Mouse (Mus musculus) forebrain, embryonic 16.5 days (tissue): ENCODE data around the gene Trim67. TPM values are rescaled to one million over a fixed set of nuclear protein-coding genes. Genes with fewer than 3 reads are reported as not detected.
"Not testable (repeated sequence)": the region's sequence is repeated elsewhere in the genome, so short reads cannot be mapped to it uniquely, and the experiment has no call there.

ENCODE experiments used
- ATAC-seq: fragments of 200-750 bp; cut with Nextera tagmentation; 2 replicates; pipeline ENCODE4 v1.8.0; 2017; ENCODE audit warnings: mild to moderate bottlenecking, moderate library complexity
- H3K27ac ChIP-seq: fragments of 300-500 bp; sonication (generic); 2 replicates; pipeline ENCODE4 v1.5.1; 2014; ENCODE audit warnings: low read length, control low read depth
- H3K27me3 ChIP-seq: fragments of 300-500 bp; sonication (generic); replicated peaks from 2 replicates; pipeline ENCODE4 v1.6.1; 2014; ENCODE audit warnings: low read length; ENCODE audit not compliant: control insufficient read depth, insufficient read depth
- H3K36me3 ChIP-seq: fragments of 300-500 bp; sonication (generic); 2 replicates; pipeline ENCODE4 v1.6.1; 2014; ENCODE audit not compliant: control insufficient read depth, insufficient read depth
- H3K4me1 ChIP-seq: fragments of 300-500 bp; sonication (generic); replicated peaks from 2 replicates; pipeline ENCODE4 v1.6.1; 2014; ENCODE audit warnings: low read length; ENCODE audit not compliant: control insufficient read depth, insufficient read depth
- H3K4me2 ChIP-seq: fragments of 300-500 bp; sonication (generic); 2 replicates; pipeline ENCODE4 v1.6.1; 2014; ENCODE audit warnings: mild to moderate bottlenecking, low read length, control low read depth
- H3K4me3 ChIP-seq: fragments of 300-500 bp; sonication (generic); replicated peaks from 2 replicates; pipeline ENCODE4 v1.5.1; 2014; ENCODE audit warnings: mild to moderate bottlenecking, low read length, control low read depth
- H3K9ac ChIP-seq: fragments of 300-500 bp; sonication (generic); replicated peaks from 2 replicates; pipeline ENCODE4 v1.6.1; 2014; ENCODE audit warnings: low read depth, low read length, control low read depth
- H3K9me3 ChIP-seq: fragments of 300-500 bp; sonication (generic); 2 replicates; pipeline ENCODE4 v1.6.1; 2016; ENCODE audit warnings: low read length; ENCODE audit not compliant: control insufficient read depth
- WGBS: fragments of 180-500 bp; shearing (Covaris S2); extraction: QIAGEN DNeasy Blood & Tissue Kit; methylation state at CpG from one replicate; pipeline ENCODE4 v1.1.7; 2014; 5-methylcytosine and 5-hydroxymethylcytosine counted together
- polyA plus RNA-seq: library from polyadenylated mRNA; unstranded; fragments of >200 nt; fragmentation: Nextera tagmentation; extraction: Ambion mirVana; gene quantifications from 2 replicates; pipeline ENCODE4 v1.2.1, GENCODE M21; 2015

The Trim67 gene
- polyA plus RNA-seq, 1 experiment from 2014 or later: 30.4 TPM

- peaks cover 13% of the 10 kb centered on the region; the same call in 1 of the 2 replicates for H3K36me3 ChIP-seq
- H3K9me3 ChIP-seq: no peaks in the 10 kb centered on the region
- no peaks in the 10 kb centered on the region for H3K4me1 ChIP-seq
- H3K4me3 ChIP-seq: no peak overlapping the region
- H3K9ac ChIP-seq: no peak overlapping the region
- ATAC-seq: no peak
- no peaks in the 10 kb centered on the region for H3K27me3 ChIP-seq
- H3K4me2 ChIP-seq: no peak overlapping the region
- no peak overlapping the region for H3K27ac ChIP-seq
Measured at GRCm38 (mm10) chr8:124835848-124836247, 43.0 kb downstream of the Trim67 start.

- no peak for ATAC-seq
- Histone ChIP-seq H3K27ac (no peak overlapping the region), H3K4me2 (no peak overlapping the region), H3K27me3 (no peaks in the 10 kb centered on the region), H3K4me3 (no peak overlapping the region), H3K9me3 (no peaks in the 10 kb centered on the region), H3K36me3 (peaks cover 13% of the 10 kb centered on the region; the same call in 1 of the 2 replicates), H3K4me1 (no peaks in the 10 kb centered on the region), H3K9ac (no peak overlapping the region)
- 85% methylated on average over 7 of the region's 7 CpGs for WGBS
Measured at GRCm38 (mm10) chr8:124836273-124836672, 43.4 kb downstream of the Trim67 start.

- Histone ChIP-seq H3K4me1 (no peaks in the 10 kb centered on the region), H3K9me3 (no peaks in the 10 kb centered on the region), H3K4me3 (no peak overlapping the region), H3K36me3 (peaks cover 13% of the 10 kb centered on the region; the same call in 1 of the 2 replicates), H3K9ac (no peak overlapping the region), H3K4me2 (no peak overlapping the region), H3K27ac (no peak overlapping the region), H3K27me3 (no peaks in the 10 kb centered on the region)
- WGBS: 94% methylated on average over 2 of the region's 2 CpGs
- no peak for ATAC-seq
Measured at GRCm38 (mm10) chr8:124836907-124837306, 44.0 kb downstream of the Trim67 start.

- Histone ChIP-seq H3K27me3 (no peaks in the 10 kb centered on the region), H3K27ac (no peak overlapping the region), H3K36me3 (peaks cover 13% of the 10 kb centered on the region; the same call in 1 of the 2 replicates), H3K4me1 (no peaks in the 10 kb centered on the region), H3K9ac (no peak overlapping the region), H3K4me3 (no peak overlapping the region), H3K9me3 (no peaks in the 10 kb centered on the region), H3K4me2 (no peak overlapping the region)
- no peak for ATAC-seq
- 93% methylated on average over 2 of the region's 2 CpGs for WGBS
Measured at GRCm38 (mm10) chr8:124837956-124838355, 45.1 kb downstream of the Trim67 start.

- ATAC-seq: no peak
- WGBS: 94% methylated on average over 10 of the region's 10 CpGs
- H3K36me3 ChIP-seq: peaks cover 13% of the 10 kb centered on the region; the same call in 1 of the 2 replicates
Measured at GRCm38 (mm10) chr8:124839371-124839770, 46.5 kb downstream of the Trim67 start.

GRCm38 (mm10) chr8:124840900-124841299 is 48.0 kb downstream of the Trim67 start:
- no peak overlapping the region for H3K4me2 ChIP-seq
- H3K4me3 ChIP-seq: no peak overlapping the region
- no peaks in the 10 kb centered on the region for H3K4me1 ChIP-seq
- no peak for ATAC-seq
- H3K9ac ChIP-seq: no peak overlapping the region
- H3K27me3 ChIP-seq: no peaks in the 10 kb centered on the region
- WGBS: 93% methylated on average over 7 of the region's 7 CpGs
- peaks cover 13% of the 10 kb centered on the region; the same call in 1 of the 2 replicates for H3K36me3 ChIP-seq
- no peaks in the 10 kb centered on the region for H3K9me3 ChIP-seq
- no peak overlapping the region for H3K27ac ChIP-seq

More at GRCm38 (mm10) chr8:124839371-124839770, 46.5 kb downstream of the Trim67 start:
- H3K27ac ChIP-seq: no peak overlapping the region
- no peak overlapping the region for H3K4me3 ChIP-seq
- no peaks in the 10 kb centered on the region for H3K4me1 ChIP-seq
- H3K9ac ChIP-seq: no peak overlapping the region
- H3K27me3 ChIP-seq: no peaks in the 10 kb centered on the region
- H3K4me2 ChIP-seq: no peak overlapping the region
- H3K9me3 ChIP-seq: no peaks in the 10 kb centered on the region

GRCm38 (mm10) chr8:124841775-124842174 is 48.9 kb downstream of the Trim67 start:
- no peak overlapping the region for H3K4me3 ChIP-seq
- WGBS: 93% methylated on average over 10 of the region's 10 CpGs
- peaks cover 13% of the 10 kb centered on the region; the same call in 1 of the 2 replicates for H3K36me3 ChIP-seq
- no peak overlapping the region for H3K4me2 ChIP-seq
- ATAC-seq: no peak
- H3K27me3 ChIP-seq: no peaks in the 10 kb centered on the region
- H3K9me3 ChIP-seq: no peaks in the 10 kb centered on the region
- H3K27ac ChIP-seq: no peak overlapping the region
- no peak overlapping the region for H3K9ac ChIP-seq
- H3K4me1 ChIP-seq: no peaks in the 10 kb centered on the region

- H3K9me3 ChIP-seq, H3K9ac ChIP-seq, ATAC-seq, H3K27ac ChIP-seq, H3K4me1 ChIP-seq, H3K27me3 ChIP-seq, H3K4me3 ChIP-seq, H3K4me2 ChIP-seq: not testable (repeated sequence)
- peaks cover 13% of the 10 kb centered on the region; the same call in 1 of the 2 replicates for H3K36me3 ChIP-seq
- WGBS: 91% methylated on average over 1 of the region's 1 CpGs
Measured at GRCm38 (mm10) chr8:124842929-124843328, 50.0 kb downstream of the Trim67 start.

- Histone ChIP-seq H3K9ac (no peak overlapping the region), H3K27me3 (no peaks in the 10 kb centered on the region), H3K27ac (no peak overlapping the region), H3K4me2 (no peak overlapping the region), H3K4me1 (no peaks in the 10 kb centered on the region), H3K4me3 (no peak overlapping the region), H3K36me3 (peaks cover under 1% of the 10 kb centered on the region; the same call in 1 of the 2 replicates), H3K9me3 (no peaks in the 10 kb centered on the region)
- ATAC-seq: no peak
- WGBS: 75% methylated on average over 3 of the region's 3 CpGs
Measured at GRCm38 (mm10) chr8:124845131-124845530, 52.2 kb downstream of the Trim67 start.

- Histone ChIP-seq H3K27me3 (no peaks in the 10 kb centered on the region), H3K36me3 (no peaks in the 10 kb centered on the region; the same call in 1 of the 2 replicates), H3K9ac (no peak overlapping the region), H3K4me1 (no peaks in the 10 kb centered on the region), H3K4me2 (no peak overlapping the region), H3K27ac (no peak overlapping the region), H3K4me3 (no peak overlapping the region), H3K9me3 (no peaks in the 10 kb centered on the region)
- 95% methylated on average over 5 of the region's 5 CpGs for WGBS
- no peak for ATAC-seq
Measured at GRCm38 (mm10) chr8:124845573-124845972, 52.7 kb downstream of the Trim67 start.
